In the genomic region with DNA sequence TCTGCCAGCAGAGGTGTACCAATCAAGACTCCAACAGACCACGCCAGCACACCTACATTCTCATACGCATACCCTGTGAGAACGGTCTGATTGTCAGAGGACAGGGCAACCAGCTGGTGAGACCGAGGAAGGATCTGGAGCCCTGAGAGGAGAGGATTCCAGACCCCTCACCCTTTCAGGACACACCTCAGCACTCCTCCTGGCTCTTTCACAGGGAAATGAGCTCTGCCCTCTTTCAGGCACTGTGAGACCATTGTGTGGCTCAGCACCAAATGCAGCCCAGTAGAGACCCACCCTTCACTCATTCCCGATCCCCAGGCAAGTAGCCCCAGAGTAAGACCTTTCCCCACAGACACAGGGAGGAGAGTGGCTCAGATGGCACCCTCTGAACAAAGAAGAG, we compare ENCODE assay signal across 14 mouse cellular contexts.
"Had no signal": no experiment of that assay in that cellular context is flagged by ENCODE, and none has a peak within 500 bp of the region (broad histone marks: within the 10 kb centered on the region; RNA-seq: fewer than 3 reads in every experiment).

No protein-coding gene starts in this region.

- H3K4me1 ChIP-seq: liver, embryonic 13.5 days; midbrain, embryonic 13.5 days had no signal

- H3K4me3 ChIP-seq: layer of hippocampus, adult 2 months; liver, embryonic 13.5 days; midbrain, embryonic 13.5 days had no signal

- H3K27me3 ChIP-seq: liver, embryonic 13.5 days had no signal

- H3K27ac ChIP-seq: kidney, postnatal 0 days; layer of hippocampus, adult 2 months; liver, embryonic 13.5 days; midbrain, embryonic 13.5 days; stomach, postnatal 0 days had no signal

- ATAC-seq: midbrain, embryonic 13.5 days had no signal

- H3K9ac ChIP-seq: liver, embryonic 13.5 days; midbrain, embryonic 13.5 days had no signal

- DNase-seq: kidney, adult 2 months; kidney, postnatal 25 days; layer of hippocampus, adult 9-11 months; liver, embryonic 13.5 days; lung, adult 2 months; lung, postnatal 14 days; lung, postnatal 4 days; right cerebral cortex, postnatal 14 days; right cerebral cortex, postnatal 4 days; thymus, postnatal 25 days had no signal

- H3K36me3 ChIP-seq: liver, embryonic 13.5 days; midbrain, embryonic 13.5 days had no signal

- H3K4me2 ChIP-seq: liver, embryonic 13.5 days; midbrain, embryonic 13.5 days had no signal

- H3K9me3 ChIP-seq: liver, embryonic 13.5 days; midbrain, embryonic 13.5 days had no signal
